Mouse (Mus musculus) ES-Bruce4 (cell line): Measurements from ENCODE around the gene Cd160.

Experiments
- CTCF ChIP-seq: IDR thresholded peaks from one replicate; pipeline ENCODE4 v1.8.1; 2011; ENCODE audit warnings: low read depth, low read length
- EP300 ChIP-seq: IDR thresholded peaks from 2 replicates; pipeline ENCODE4 v1.6.1; 2011; ENCODE audit warnings: low read depth, low read length; ENCODE audit not compliant: insufficient read depth
- POLR2A ChIP-seq: IDR thresholded peaks from one replicate; pipeline ENCODE4 v1.8.1; 2011; ENCODE audit warnings: low read length; ENCODE audit not compliant: insufficient read depth

DNA sequence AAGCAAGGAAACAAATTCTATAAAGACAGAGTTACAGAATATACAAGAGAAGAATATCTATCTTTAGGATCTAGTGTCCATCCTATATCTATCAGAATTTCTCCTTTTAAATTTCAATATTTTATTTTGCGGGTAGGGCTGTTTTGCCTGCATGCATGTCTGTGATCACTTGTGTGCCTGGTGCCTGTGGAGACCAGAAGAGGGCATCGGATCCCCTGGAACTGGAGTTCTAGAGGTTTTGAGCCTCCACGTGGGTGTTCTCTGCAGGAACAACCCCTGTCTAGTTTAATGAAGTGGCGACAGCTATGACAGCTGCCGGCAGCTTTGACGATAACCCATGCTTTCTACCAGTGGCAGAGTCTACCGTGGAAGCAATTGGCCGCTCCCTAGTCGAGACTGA, 16.0 kb downstream of the Cd160 start:
- no peak for TF ChIP-seq EP300
- TF ChIP-seq CTCF = peak; percentile 42
- TF ChIP-seq POLR2A = no peak
